Mouse (Mus musculus) thymus, adult 2 months (tissue): ENCODE measurements at regions not wholly inside any gene's neighbourhood (a gene's known extent, or its start where the extent isn't known, plus 50 kb on each side); places are given as distances from the start of the nearest gene placed in this dataset.

Experiments used
- CTCF ChIP-seq: fragments of 200-500 bp; IDR thresholded peaks from 2 replicates; pipeline ENCODE4 v1.5.1; 2012; ENCODE audit warnings: mild to moderate bottlenecking, control low read depth, low read length, moderate library complexity, borderline replicate concordance; ENCODE audit not compliant: control insufficient read depth, poor library complexity, insufficient read depth; ENCODE audit errors: extremely low read depth
- POLR2A ChIP-seq: fragments of 200-500 bp; IDR thresholded peaks from 2 replicates; pipeline ENCODE4 v1.6.1; 2012; ENCODE audit warnings: mild to moderate bottlenecking, low read length, control low read depth, moderate library complexity; ENCODE audit not compliant: control insufficient read depth, poor library complexity, insufficient read depth; ENCODE audit errors: extremely low read depth

GRCm38 (mm10) chr14:31910809-31911208, 80.4 kb upstream of the Ankrd28 start:
- TF ChIP-seq POLR2A: no peak
- no peak for TF ChIP-seq CTCF
